Mouse (Mus musculus) heart, postnatal 0 days (tissue): Measurements from ENCODE around the gene Tpgs1.

Source experiments
- CTCF ChIP-seq: IDR thresholded peaks from 2 replicates; pipeline ENCODE4 v1.5.1; 2016; ENCODE audit warnings: antibody characterized with exemption, control low read depth, low read depth
- EP300 ChIP-seq: IDR thresholded peaks from 2 replicates; pipeline ENCODE4 v1.6.1; 2016; ENCODE audit warnings: antibody characterized with exemption, low read depth

GRCm38 (mm10) chr10:79689178-79689577 is 20.0 kb downstream of the Tpgs1 start:
- no peak for TF ChIP-seq CTCF
- no peak for TF ChIP-seq EP300
